Comparison of ENCODE assay signal across 16 mouse cellular contexts in the genomic region with DNA sequence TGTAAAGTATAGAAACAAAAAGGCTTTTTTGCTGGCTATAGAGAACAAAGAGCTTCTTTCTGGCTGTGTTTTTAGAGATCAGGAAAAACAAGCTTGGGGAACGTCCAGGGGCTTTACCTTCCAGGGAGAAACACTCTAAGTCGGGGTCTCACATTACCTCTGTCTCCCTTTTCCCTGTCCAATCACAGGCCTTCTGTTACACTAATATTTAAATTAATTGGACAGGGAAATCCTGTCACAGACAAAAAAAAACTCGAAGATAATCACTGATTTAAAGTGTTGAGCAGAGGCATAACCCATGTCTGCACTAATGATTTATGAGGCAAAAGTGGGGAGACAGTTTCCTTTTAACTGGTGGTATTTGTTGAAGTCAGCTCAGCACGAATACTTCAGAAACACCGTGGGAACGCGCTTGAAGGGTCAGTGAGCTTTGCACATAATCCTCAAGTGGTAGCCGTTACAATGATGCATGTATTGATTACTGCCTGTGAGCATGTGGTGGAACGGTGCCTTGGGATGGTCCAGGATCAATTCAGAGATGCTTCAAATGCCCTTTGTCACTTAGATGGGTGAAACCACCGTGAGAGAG. TPM values are rescaled to one million over a fixed set of nuclear protein-coding genes. Genes with fewer than 3 reads are reported as not detected.
DNase-seq lines count a peak whose midpoint lies in the region; ATAC-seq and TF ChIP-seq lines count a peak whose summit lies in the region.
"Had no signal": no experiment of that assay in that cellular context is flagged by ENCODE, and none has a peak within 500 bp of the region (broad histone marks: within the 10 kb centered on the region; RNA-seq: fewer than 3 reads in every experiment).

No protein-coding gene starts in this region.

- H3K4me3 ChIP-seq in heart, embryonic 15.5 days = no peak overlapping the region
- no peak overlapping the region for H3K4me3 ChIP-seq in midbrain, embryonic 10.5 days
- no peak overlapping the region for H3K4me3 ChIP-seq in midbrain, postnatal 0 days (ENCODE audit: low read depth, low read length)
- no peak overlapping the region for H3K4me3 ChIP-seq in neural tube, embryonic 15.5 days (replicated peaks)
- H3K4me3 ChIP-seq: heart, adult 2 months had no signal

- H3K9me3 ChIP-seq in heart, embryonic 15.5 days (replicated peaks) = no peaks in the 10 kb centered on the region
- H3K9me3 ChIP-seq in midbrain, embryonic 10.5 days (replicated peaks) = no peaks in the 10 kb centered on the region
- H3K9me3 ChIP-seq in midbrain, postnatal 0 days (ENCODE audit: low read length) = no peaks in the 10 kb centered on the region
- no peaks in the 10 kb centered on the region for H3K9me3 ChIP-seq in neural tube, embryonic 15.5 days (replicated peaks)

- peak overlapping the region; percentile 30; the same call in 1 of the 2 replicates for H3K4me2 ChIP-seq in heart, embryonic 15.5 days
- no peak overlapping the region for H3K4me2 ChIP-seq in midbrain, postnatal 0 days (ENCODE audit: low read depth, low read length, poor library complexity, severe bottlenecking)
- H3K4me2 ChIP-seq in neural tube, embryonic 15.5 days = 0 out of 2 replicates have a peak overlapping the region, but pooled peaks have one; percentile 2

- H3K9ac ChIP-seq in heart, embryonic 15.5 days = no peak overlapping the region
- H3K9ac ChIP-seq in midbrain, postnatal 0 days (replicated peaks; ENCODE audit: low read length, poor library complexity, severe bottlenecking) = no peak overlapping the region
- no peak overlapping the region for H3K9ac ChIP-seq in neural tube, embryonic 15.5 days (replicated peaks)

- no peak overlapping the region for H3K27ac ChIP-seq in heart, embryonic 15.5 days
- H3K27ac ChIP-seq in midbrain, embryonic 10.5 days (replicated peaks) = peak overlapping the region; percentile 74
- H3K27ac ChIP-seq in midbrain, postnatal 0 days (ENCODE audit: low read depth, low read length) = no peak overlapping the region
- H3K27ac ChIP-seq in neural tube, embryonic 15.5 days (replicated peaks) = no peak overlapping the region
- H3K27ac ChIP-seq: heart, adult 2 months had no signal

- H3K4me1 ChIP-seq in heart, embryonic 15.5 days (replicated peaks) = peaks cover 3% of the 10 kb centered on the region; the same call in 1 of the 2 replicates
- H3K4me1 ChIP-seq in midbrain, embryonic 10.5 days = peaks cover 24% of the 10 kb centered on the region
- peaks cover 15% of the 10 kb centered on the region; the same call in 1 of the 2 replicates for H3K4me1 ChIP-seq in midbrain, postnatal 0 days (ENCODE audit: insufficient read depth, low read length)
- no peaks in the 10 kb centered on the region for H3K4me1 ChIP-seq in neural tube, embryonic 15.5 days

- 28% methylated on average over 10 of the region's 10 CpGs for WGBS in heart, embryonic 15.5 days
- WGBS in midbrain, embryonic 10.5 days = 28% methylated on average over 10 of the region's 10 CpGs
- 22% methylated on average over 10 of the region's 10 CpGs for WGBS in midbrain, postnatal 0 days
- 19% methylated on average over 10 of the region's 10 CpGs for WGBS in neural tube, embryonic 15.5 days

- no peak for TF ChIP-seq CTCF in midbrain, postnatal 0 days (IDR thresholded peaks at IDR 0.05)

- no peaks in the 10 kb centered on the region for H3K36me3 ChIP-seq in heart, embryonic 15.5 days
- H3K36me3 ChIP-seq in midbrain, embryonic 10.5 days = no peaks in the 10 kb centered on the region
- H3K36me3 ChIP-seq in midbrain, postnatal 0 days (ENCODE audit: insufficient read depth, low read length) = no peaks in the 10 kb centered on the region
- no peaks in the 10 kb centered on the region for H3K36me3 ChIP-seq in neural tube, embryonic 15.5 days

- ATAC-seq in heart, embryonic 15.5 days (replicated peaks; ENCODE audit: insufficient number of reproducible peaks, insufficient read depth, low FRiP score, low read depth) = no peak
- no peak for ATAC-seq in midbrain, postnatal 0 days (ENCODE audit: low FRiP score)
- no peak for ATAC-seq in neural tube, embryonic 15.5 days (ENCODE audit: low FRiP score)

- DNase-seq in heart, adult 8-10 months (ENCODE audit: low spot score) = no peak
- DNase-seq in midbrain, embryonic 10.5 days (ENCODE audit: low spot score) = no peak
- no peak for DNase-seq in midbrain, postnatal 0 days (ENCODE audit: low spot score)
- DNase-seq in forelimb bud, embryonic 11.5 days (ENCODE audit: low read depth, low spot score) = peak; percentile 35
- DNase-seq in spleen, postnatal 36 days (ENCODE audit: low spot score in 2 of 2) = no peak
- DNase-seq in Muller cell, postnatal 12 days (ENCODE audit: inconsistent ontology term) = no peak
- DNase-seq: adrenal gland, postnatal 36 days; cerebellum, adult 8-10 months; heart, adult 2 months; liver; lung, postnatal 36 days; right cerebral cortex, postnatal 4 days had no signal

- no peaks in the 10 kb centered on the region for H3K27me3 ChIP-seq in heart, embryonic 15.5 days
- H3K27me3 ChIP-seq in midbrain, embryonic 10.5 days (ENCODE audit: low read depth, poor library complexity, severe bottlenecking) = no peaks in the 10 kb centered on the region
- H3K27me3 ChIP-seq in midbrain, postnatal 0 days (ENCODE audit: insufficient read depth, low read length) = no peaks in the 10 kb centered on the region
- no peaks in the 10 kb centered on the region for H3K27me3 ChIP-seq in neural tube, embryonic 15.5 days (replicated peaks)

RNA-seq across cellular contexts. Expression of a gene that starts 42.7 kb away (rescaled TPM):
- 0.13 and 1.5 TPM in 2 replicates for polyA plus RNA-seq in heart, embryonic 15.5 days (2015; fragmentation: Nextera tagmentation; extraction: Ambion mirVana)
- under 1 TPM in 1 of 4 experiments, not detected in 3; 0.20 TPM for total RNA-seq in heart, adult 8-10 months (2022)
- 0.09 TPM in 1 of 2 replicates, not detected in the other for polyA plus RNA-seq in midbrain, embryonic 10.5 days (2016; fragmentation: Nextera tagmentation; extraction: Ambion mirVana)
- total RNA-seq in midbrain, postnatal 0 days (2014; rRNA removed) = not detected in 2 replicates
- polyA plus RNA-seq in midbrain, postnatal 0 days (2015; fragmentation: Nextera tagmentation; extraction: Ambion mirVana) = 0.13 TPM in 1 of 2 replicates, not detected in the other
- 1.3 TPM in 1 of 2 replicates, not detected in the other for polyA plus RNA-seq in neural tube, embryonic 15.5 days (2015; fragmentation: Nextera tagmentation; extraction: Ambion mirVana)
- total RNA-seq: adrenal gland, postnatal 36 days; heart, adult 2 months; layer of hippocampus, adult 18-20 months had no signal
- polyA plus RNA-seq: neural tube, embryonic 14.5 days had no signal
